Mouse (Mus musculus) v-Abl transformed pro-B cells (cell line): ENCODE results near the gene Naa40.

Experiments
- in situ Hi-C, 2 experiments: fragments of 400-800 bp; cut with MboI; formaldehyde crosslinking; loops; one replicate each; pipeline ENCODE4 v1.15.1; 2025; ENCODE audit not compliant: unreplicated experiment in 2 of 2

The Naa40 gene

GRCm38 (mm10) chr19:7267091-7267741, 26.2 kb upstream of the Naa40 start, which contains the start of gene Rcor2:
Rcor2 (plus strand) TSS chr19:7267325.
- in situ Hi-C loops, result loop anchor here in 1 of 2 experiments (5.0 kb wide), 2 partner anchors 40 to 210 kb away; partner anchors contain the start of gene Macrod1

GRCm38 (mm10) chr19:7266421-7266831, 25.4 kb upstream of the Naa40 start:
- in situ Hi-C loops, result loop anchor here in 1 of 2 experiments (5.0 kb wide), 2 partner anchors 39 to 209 kb away; partner anchors contain the start of gene Macrod1

GRCm38 (mm10) chr19:7265478-7266191, 24.7 kb upstream of the Naa40 start:
- in situ Hi-C loops, result loop anchor here in 1 of 2 experiments (5.0 kb wide), 2 partner anchors 38 to 208 kb away; partner anchors contain the start of gene Macrod1

- in situ Hi-C loops, result loop anchor here in 1 of 2 experiments (5.0 kb wide), 2 partner anchors 38 to 208 kb away; partner anchors contain the start of gene Macrod1
These were observed 23.9 kb upstream of the Naa40 start for GRCm38 (mm10) chr19:7264766-7265331.

- in situ Hi-C loops, result no loop called here
These were observed 23.2 kb upstream of the Naa40 start for GRCm38 (mm10) chr19:7264088-7264765.

- in situ Hi-C loops, result no loop called here
These were observed 21.6 kb upstream of the Naa40 start for GRCm38 (mm10) chr19:7262592-7262991.

- in situ Hi-C loops, result no loop called here
These were observed 21.0 kb upstream of the Naa40 start for GRCm38 (mm10) chr19:7261964-7262363.

- in situ Hi-C loops, result no loop called here
These were observed 20.5 kb upstream of the Naa40 start for GRCm38 (mm10) chr19:7261476-7261875.

GRCm38 (mm10) chr19:7257881-7258280, 16.9 kb upstream of the Naa40 start:
- in situ Hi-C loops, result no loop called here

GRCm38 (mm10) chr19:7246021-7246420, 5.0 kb upstream of the Naa40 start:
- in situ Hi-C loops, result no loop called here

GRCm38 (mm10) chr19:7240291-7240690, 692 bp downstream of the Naa40 start:
- in situ Hi-C loops, result no loop called here

GRCm38 (mm10) chr19:7239574-7239973, 1.4 kb downstream of the Naa40 start:
- in situ Hi-C loops, result loop anchor here in 1 of 2 experiments (5.0 kb wide), 1 partner anchor 178 kb away; the partner anchor contains the start of gene 2700081O15Rik

GRCm38 (mm10) chr19:7236742-7237141, 4.2 kb downstream of the Naa40 start:
- in situ Hi-C loops, result loop anchor here in 1 of 2 experiments (5.0 kb wide), 1 partner anchor 181 kb away; the partner anchor contains the start of gene 2700081O15Rik

- in situ Hi-C loops, result loop anchor here in 1 of 2 experiments (5.0 kb wide), 1 partner anchor 181 kb away; the partner anchor contains the start of gene 2700081O15Rik
These were observed 5.0 kb downstream of the Naa40 start for GRCm38 (mm10) chr19:7236011-7236410.

GRCm38 (mm10) chr19:7235461-7235860, 5.5 kb downstream of the Naa40 start:
- in situ Hi-C loops, result loop anchor here in 1 of 2 experiments (5.0 kb wide), 1 partner anchor 182 kb away; the partner anchor contains the start of gene 2700081O15Rik

GRCm38 (mm10) chr19:7234537-7235221, 6.3 kb downstream of the Naa40 start:
- in situ Hi-C loops, result loop anchor here (5.0 kb wide), 2 partner anchors 113 to 183 kb away; partner anchors contain the start of gene 2700081O15Rik (in 2 of the 2)

- in situ Hi-C loops, result loop anchor here in 1 of 2 experiments (5.0 kb wide), 1 partner anchor 41 kb away; the partner anchor contains the start of gene Rcor2
These were observed 14.5 kb downstream of the Naa40 start for GRCm38 (mm10) chr19:7226511-7226914.

GRCm38 (mm10) chr19:7225096-7225690, 15.8 kb downstream of the Naa40 start:
- in situ Hi-C loops, result loop anchor here in 1 of 2 experiments (5.0 kb wide), 1 partner anchor 42 kb away; the partner anchor contains the start of gene Rcor2

- in situ Hi-C loops, result no loop called here
These were observed 16.7 kb downstream of the Naa40 start for GRCm38 (mm10) chr19:7224253-7224652.
